Mouse (Mus musculus): ENCODE measurements around the gene Taar7f.
"Not testable (repeated sequence)": the region's sequence is repeated elsewhere in the genome, so short reads cannot be mapped to it uniquely, and the experiment has no call there.

The Taar7f gene

DNA sequence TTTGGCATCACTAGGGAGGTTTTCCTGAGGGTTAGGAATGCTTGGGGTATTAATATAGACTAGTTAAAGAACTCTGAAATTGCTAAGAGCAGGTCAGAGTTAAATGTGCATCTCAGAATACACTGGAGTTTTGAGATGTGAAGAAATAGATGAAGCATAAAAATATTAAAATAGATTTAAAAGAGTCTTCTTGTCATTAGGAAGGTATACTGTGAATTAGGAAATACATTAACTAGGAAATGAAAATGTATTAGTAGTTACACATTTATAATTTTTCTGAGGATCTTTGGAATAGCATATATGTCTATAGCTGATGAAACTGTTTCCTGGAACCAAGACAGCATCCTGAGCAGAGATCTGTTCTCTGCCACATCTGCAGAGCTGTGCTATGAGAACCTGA, at the start of gene Taar7f:
TSS of gene Taar7f (plus strand) at position 301 of the 400 bp plus-strand sequence.
- no peak for DNase-seq (ENCODE audit: low read depth, low spot score)

DNA sequence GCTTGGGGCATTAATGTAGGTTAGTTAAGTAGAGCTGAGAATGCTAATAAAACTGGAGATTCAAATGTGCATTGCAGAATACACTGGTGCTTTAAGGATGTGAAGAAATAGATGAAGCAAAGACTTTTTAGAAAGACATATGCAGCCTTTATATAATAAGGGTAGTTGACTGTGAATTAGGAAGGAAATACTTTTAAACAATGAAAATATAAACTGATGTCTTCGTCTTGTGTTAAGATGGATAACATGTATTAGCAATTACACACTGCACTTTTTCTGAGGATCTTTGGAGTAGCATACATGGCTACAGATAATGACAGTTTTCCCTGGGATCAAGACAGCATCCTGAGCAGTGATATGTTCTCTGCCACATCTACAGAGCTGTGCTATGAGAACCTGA, 49.7 kb upstream of the Taar7f start, which contains the start of gene Taar7b:
TSS of gene Taar7b (plus strand) at position 301 of the 400 bp plus-strand sequence.
- DNase-seq (ENCODE audit: low read depth, low spot score): no peak

- no peak for DNase-seq (ENCODE audit: low read depth, low spot score)
Measured at GRCm38 (mm10) chr10:24006442-24006841, 42.9 kb upstream of the Taar7f start.

DNA sequence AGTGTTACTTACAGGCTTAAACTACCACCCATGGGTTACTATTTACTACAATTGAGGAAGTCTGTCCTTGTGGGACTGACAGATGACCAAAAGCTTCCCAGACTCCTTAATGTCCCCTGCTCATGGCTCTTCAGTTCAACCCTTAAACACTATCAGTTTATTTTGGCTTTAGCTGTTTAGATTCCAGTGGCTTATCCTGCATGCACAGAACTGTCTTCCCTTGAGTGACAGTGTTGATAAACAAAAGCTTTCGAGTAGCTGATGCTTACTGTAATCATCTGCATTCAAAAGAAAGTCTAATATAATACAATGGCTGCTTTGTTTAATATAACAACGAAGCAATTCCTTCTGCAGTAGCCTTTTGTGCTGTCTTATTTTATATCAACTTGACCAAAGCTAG, 42.3 kb upstream of the Taar7f start:
- DNase-seq (ENCODE audit: low read depth, low spot score): no peak

DNA sequence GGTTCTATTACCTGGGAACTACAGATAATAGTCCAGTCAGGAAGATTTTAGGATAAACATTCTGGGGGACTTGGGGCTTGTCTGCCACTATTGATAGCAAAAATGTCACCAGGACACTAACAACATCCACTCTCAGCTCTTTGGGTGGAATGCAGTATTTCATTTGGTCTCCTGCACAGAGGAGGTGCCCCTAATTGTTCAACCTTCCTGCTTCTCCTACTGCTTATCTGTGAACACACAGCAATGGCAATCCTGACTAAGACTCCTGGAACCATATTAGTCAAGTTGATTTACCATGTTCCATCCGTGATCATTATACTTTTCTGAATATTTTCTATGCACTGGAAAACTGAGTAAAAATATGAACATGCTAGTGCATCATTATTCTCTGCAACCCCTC, 41.2 kb upstream of the Taar7f start:
- DNase-seq (ENCODE audit: low read depth, low spot score): no peak

DNA sequence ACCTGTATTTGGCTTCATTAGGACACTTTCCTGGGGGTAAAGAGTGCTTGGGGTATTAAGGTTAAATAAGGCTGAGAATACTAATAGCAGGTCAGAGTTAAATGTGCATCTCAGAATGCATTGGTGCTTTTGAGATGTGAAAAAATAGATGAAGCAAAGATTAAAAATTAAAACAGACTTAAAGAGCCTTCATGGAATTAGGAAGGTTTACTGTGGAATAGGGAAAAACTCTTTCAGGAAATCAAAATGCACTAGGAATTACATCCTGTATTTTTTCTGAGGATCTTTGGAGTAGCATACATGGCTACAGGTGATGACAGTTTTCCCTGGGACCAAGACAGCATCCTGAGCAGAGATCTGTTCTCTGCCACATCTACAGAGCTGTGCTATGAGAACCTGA, 22.4 kb upstream of the Taar7f start, which contains the start of gene Taar7d:
TSS of gene Taar7d (plus strand) at position 301 of the 400 bp plus-strand sequence.
- DNase-seq (ENCODE audit: low read depth, low spot score): no peak

GRCm38 (mm10) chr10:24031347-24031746, 18.0 kb upstream of the Taar7f start:
- no peak for DNase-seq (ENCODE audit: low read depth, low spot score)

DNA sequence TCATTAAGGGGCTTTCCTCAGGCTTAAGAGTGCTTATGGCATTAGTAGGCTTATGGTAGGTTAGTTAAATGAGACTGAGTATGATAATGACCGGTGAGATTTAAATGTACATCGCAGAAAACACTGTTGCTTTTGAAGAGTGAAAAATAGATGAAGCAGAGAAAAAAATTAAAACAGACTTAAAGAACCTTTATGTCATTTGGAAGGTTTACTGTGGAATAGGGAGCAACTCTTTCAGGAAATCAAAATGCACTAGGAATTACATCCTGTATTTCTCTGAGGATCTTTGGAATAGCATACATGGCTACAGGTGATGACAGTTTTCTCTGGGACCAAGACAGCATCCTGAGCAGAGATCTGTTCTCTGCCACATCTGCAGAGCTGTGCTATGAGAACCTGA, 12.0 kb upstream of the Taar7f start, which contains the start of gene Taar7e:
TSS of gene Taar7e (plus strand) at position 301 of the 400 bp plus-strand sequence.
- no peak for DNase-seq (ENCODE audit: low read depth, low spot score)

GRCm38 (mm10) chr10:24040120-24040869, 9.0 kb upstream of the Taar7f start:
- no peak for DNase-seq (ENCODE audit: low read depth, low spot score)

DNA sequence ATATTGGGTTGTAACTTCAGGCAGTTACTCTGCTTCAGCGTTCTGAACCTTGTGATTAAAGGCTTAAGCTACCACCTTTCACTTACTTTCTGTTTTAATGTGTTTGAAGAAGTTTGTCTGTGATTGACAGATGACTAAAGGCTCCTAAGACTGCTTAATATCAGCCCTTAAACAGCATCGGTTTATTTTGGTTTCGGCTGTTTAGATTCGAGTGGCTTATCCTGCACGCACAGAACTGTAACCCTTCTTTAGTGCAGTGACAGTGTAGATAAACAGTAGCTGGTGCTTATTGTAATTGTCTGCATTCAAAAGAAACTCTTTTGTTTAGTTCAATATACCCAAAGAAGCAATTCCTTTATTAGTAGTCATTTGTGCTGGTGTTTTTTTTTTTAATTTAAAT, 2.7 kb downstream of the Taar7f start:
- no peak for DNase-seq (ENCODE audit: low read depth, low spot score)

DNA sequence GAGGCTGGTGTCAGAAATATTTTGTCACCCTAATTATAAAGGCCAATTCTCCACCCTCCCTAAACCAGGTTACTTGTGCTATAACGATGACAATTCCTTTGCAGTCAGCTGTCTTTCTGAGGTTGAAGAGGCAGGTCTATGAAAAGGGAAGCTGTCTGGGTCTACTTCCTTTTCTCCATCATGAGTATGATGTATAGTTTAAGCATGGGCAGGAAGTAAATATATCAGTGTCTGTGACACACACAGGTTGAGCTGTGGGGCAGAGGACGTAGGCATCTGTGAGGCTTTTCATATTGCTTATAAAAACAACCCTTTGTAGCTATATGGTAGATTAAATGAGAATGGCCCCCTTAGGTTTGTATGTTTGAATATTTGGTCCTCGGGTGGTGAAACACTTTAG, 9.7 kb downstream of the Taar7f start:
- DNase-seq (ENCODE audit: low read depth, low spot score): no peak

- not testable (repeated sequence) for DNase-seq (ENCODE audit: low read depth, low spot score)
Measured at GRCm38 (mm10) chr10:24074751-24075150, 25.4 kb downstream of the Taar7f start.

- not testable (repeated sequence) for DNase-seq (ENCODE audit: low read depth, low spot score)
Measured at GRCm38 (mm10) chr10:24076200-24076599, 26.9 kb downstream of the Taar7f start, which contains the start of gene Taar8a. TSS of gene Taar8a (plus strand) at chr10:24076500.

DNA sequence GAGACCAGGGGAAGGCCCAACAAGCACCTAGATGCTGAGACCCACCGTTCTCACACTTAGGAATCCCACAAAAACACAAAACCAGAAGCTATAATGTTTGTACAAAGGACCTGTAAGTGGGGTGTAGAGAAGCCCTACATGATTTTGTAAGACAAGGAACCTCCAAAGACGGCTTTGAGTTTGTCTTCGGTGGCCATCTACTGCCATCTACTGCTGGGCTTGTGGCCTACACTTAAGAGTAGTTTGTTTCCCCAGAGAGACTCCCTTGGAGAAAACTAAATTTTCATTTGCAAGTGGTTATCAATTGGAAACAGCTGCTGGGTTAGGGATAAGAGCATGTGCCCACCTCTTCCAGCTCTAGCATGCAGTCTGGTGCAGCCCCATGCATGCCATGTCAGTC, 30.9 kb downstream of the Taar7f start:
- no peak for DNase-seq (ENCODE audit: low read depth, low spot score)

- no peak for DNase-seq (ENCODE audit: low read depth, low spot score)
Measured at GRCm38 (mm10) chr10:24085936-24086335, 36.6 kb downstream of the Taar7f start.

GRCm38 (mm10) chr10:24086555-24086954, 37.2 kb downstream of the Taar7f start:
- no peak for DNase-seq (ENCODE audit: low read depth, low spot score)

- DNase-seq (ENCODE audit: low read depth, low spot score): no peak
Measured at GRCm38 (mm10) chr10:24087168-24087567, 37.9 kb downstream of the Taar7f start.

DNA sequence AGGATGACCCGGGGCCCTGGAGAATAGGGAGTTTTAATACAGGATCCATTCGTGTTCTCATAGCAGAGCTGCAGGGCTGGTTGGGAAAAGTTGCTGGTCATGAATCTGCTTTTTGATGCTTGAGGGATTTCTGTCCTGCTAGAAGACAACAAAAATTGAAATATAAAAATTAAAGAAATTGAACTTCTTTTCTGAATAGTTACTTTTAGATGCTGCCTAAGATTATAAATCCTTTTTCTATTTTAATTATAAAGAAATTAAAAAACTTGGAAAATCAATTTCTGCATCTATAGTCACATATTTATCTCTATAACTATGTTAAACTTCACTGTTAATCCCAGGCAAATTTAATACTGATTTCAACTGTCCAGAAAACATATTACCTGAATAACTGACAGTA, 42.9 kb downstream of the Taar7f start, which contains the start of gene Taar8b:
TSS of gene Taar8b (minus strand) at position 101 of the 400 bp plus-strand sequence.
- no peak for DNase-seq (ENCODE audit: low read depth, low spot score)

DNA sequence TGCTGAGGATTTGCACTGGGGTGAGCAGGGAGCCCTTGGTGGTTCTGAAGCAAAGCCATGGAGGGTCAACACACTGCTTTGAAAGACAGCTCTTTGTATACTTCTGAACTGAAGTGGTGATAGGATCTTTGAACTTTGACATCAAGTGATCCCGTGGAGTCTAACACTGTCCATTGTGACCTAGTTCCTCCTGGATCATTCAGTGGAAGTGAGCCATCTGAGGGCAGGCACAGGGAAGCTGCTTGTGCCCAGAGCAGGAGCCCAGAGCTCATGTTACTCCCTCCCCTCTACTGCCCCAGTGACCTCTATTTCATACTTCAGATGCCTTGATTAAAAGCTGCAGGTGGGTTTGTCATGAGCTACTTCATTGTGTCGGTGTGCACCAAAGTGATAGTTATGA, 47.7 kb downstream of the Taar7f start:
- not testable (repeated sequence) for DNase-seq (ENCODE audit: low read depth, low spot score)
